Mouse (Mus musculus) retina, postnatal 1 day (tissue): Measurements from ENCODE around the gene Stx11.
"Not testable (repeated sequence)": the region's sequence is repeated elsewhere in the genome, so short reads cannot be mapped to it uniquely, and the experiment has no call there.

Experiments used
- DNase-seq: peaks from one replicate; pipeline ENCODE4 v3.0.0-alpha.2; 2012

Gene Stx11

DNA sequence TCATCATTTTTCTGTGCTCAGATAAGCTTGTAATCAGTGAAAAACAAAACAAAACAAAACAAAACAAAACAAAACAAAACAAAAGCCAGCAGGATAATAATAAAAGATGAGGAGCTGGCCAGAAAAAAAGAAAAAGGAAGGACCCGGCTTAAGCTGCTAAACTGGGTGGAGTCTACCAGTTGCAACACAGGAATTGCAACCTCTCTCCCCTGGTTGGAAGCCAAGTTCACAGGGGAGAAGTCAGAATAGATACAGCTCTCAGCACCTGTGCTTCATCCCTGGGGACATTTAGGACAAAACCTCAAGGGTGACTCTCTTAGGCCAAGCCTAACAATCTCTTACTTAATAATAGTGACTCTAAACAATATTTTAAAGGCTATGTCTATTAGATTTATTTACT, 8.3 kb downstream of the Stx11 start:
- DNase-seq, result no peak

DNA sequence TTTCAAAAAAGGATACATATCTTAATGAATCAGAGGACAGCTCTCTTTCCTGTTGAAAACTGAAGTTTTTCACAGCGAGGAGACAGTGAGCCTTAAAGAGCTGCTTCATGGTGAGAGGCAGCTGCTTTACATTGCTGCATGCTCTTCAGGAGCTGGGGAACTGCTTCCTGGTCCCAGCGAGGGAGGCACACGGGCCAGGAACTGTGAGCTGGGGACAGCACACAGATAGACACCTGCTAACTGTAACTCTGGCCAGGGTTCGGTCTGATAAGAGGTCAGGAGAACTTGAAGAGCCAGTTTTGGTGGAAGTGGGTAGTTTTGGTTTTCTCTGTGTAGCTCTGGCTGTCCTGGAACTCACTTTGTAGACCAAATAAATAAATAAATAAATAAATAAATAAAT, 12.7 kb downstream of the Stx11 start:
- DNase-seq, result not testable (repeated sequence)

DNA sequence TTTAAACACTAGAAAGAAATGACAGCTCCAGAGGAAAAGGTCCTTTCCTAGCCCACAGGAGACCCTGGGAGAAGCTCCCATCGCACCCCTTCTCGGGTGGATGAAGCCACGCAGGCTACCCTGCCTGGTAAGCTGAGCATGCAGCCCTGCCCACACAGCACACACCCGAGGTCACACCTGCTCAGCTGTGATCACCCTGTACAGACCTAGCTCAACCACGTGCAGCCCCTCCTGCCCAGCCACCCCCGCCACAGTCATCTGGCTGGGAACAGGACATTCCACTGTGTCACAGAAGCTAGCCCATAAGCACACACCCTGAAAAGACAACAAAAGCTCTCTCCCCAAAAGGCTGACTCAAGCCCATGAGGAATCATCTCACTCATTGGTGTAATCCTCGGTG, 14.8 kb downstream of the Stx11 start:
- DNase-seq, result no peak

GRCm38 (mm10) chr10:12947606-12948005, 16.5 kb downstream of the Stx11 start:
- no peak for DNase-seq

DNA sequence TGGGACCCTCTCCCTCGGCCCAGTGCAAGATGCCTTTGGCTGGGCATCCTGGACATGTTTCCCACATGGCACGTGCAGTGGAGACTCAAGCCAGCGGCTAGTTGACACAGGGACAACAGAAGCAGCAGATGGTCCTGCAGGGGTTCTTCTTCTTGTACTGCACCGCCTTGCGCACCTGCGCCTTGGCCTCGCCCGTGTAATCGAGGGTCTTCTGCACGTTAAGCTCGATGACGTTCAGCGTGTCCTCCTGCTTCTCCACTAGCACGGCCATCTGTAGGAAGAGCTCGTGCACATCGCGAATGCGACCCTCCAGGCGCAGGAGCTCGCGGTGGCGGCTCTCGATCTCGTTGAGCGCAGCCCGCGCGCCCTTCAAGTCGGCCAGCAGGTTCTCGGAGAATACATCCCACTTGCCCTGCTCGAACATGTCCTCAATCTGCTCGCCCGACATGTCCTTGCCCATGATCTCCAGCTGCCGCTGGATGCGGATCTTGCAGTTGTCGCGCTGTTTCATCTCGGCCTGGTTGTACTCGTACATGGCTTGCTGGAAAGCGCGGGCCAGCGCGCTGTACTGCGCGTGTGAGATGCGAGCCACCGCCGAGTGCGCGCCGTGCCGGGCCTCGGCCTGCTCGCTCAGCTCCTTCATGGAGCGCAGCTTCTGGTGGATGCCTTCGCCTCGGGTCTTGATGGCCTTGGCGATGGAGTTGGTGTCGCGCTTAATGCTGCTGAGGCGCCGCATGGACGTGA, 22.9 kb downstream of the Stx11 start:
- peak; percentile 74 for DNase-seq

DNA sequence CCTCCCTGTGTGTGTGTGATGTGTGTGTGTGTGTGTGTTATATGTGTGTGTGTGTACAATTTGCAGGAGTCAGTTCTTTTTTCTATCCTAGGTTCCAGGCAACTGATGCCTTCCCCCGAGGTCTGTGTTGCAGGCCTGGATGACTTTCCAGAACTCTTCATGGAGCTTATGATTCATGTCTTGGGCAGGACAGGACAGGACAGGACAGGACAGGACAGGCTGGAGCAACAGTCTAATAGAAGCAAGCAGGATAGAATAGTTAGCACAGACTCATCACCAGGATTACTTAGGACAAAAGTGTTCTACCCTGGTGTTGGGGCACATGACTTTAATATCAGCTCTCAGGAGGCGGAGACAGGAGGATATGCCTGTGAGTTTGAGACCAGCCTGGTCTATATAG, 25.3 kb downstream of the Stx11 start:
- DNase-seq, result no peak

- no peak for DNase-seq
Measured at GRCm38 (mm10) chr10:12936079-12936478, 28.0 kb downstream of the Stx11 start.

DNA sequence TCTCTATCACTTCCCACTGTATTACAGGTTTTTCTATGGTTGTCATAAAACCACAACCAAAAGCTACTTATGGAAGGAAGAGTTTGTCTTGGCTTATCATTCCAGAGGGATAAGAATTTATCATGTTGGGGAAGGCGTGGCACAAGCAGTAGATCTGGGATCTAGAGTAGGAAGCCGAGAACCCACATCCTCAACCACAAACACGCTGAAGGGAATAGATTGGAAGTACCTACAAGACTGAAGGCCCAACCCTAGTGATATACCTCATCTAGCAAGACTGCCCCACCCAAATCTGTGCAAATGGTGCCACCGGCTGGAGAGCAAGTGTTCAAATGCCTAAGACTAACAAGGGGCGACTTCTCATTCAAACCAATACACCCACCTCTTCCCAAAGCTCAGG, 28.5 kb downstream of the Stx11 start:
- no peak for DNase-seq

DNA sequence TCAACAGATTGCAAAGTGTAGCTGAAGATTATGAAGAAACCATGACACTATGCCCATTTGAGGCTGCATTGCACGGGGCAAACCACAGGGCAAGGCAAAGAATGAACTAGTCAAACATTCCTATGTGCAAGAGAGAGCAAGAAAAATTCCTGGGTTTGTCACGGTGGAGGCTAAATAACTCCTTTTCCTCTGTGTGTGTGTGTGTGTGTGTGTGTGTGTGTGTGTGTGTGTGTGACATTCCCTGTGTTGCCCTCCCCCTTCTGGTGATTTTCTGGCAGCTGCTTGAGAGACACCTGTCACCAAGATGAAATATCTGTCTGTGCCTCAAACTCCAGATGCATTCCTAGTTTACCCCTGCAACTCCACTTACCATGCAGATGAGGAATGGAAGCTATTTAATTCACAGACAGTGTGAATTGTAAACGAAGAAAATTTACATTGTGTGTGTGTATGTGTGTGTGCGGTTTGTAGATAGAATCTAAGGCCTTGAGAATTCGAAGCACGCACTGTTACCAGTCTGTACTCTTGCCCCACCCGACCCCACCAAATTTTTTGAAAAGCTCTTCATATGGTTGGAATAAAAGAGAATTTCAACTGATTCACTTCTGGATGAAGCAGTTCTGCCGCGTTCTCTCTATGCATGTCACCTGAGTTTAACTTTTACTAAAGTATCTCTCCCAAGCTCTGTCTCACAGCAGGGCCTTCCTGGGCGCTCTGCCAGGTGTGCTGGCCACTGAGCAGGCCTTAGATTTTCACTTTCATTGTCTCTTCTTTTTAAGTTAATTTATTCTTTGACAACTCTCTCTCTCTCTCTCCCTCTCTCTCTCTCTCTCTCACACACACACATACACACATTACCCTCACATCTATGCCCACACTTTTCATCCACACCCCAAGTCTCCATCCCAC, 32.4 kb downstream of the Stx11 start:
- no peak for DNase-seq

- no peak for DNase-seq
Measured at GRCm38 (mm10) chr10:12930351-12930905, 33.7 kb downstream of the Stx11 start.

GRCm38 (mm10) chr10:12929857-12930174, 34.3 kb downstream of the Stx11 start:
- no peak for DNase-seq

DNA sequence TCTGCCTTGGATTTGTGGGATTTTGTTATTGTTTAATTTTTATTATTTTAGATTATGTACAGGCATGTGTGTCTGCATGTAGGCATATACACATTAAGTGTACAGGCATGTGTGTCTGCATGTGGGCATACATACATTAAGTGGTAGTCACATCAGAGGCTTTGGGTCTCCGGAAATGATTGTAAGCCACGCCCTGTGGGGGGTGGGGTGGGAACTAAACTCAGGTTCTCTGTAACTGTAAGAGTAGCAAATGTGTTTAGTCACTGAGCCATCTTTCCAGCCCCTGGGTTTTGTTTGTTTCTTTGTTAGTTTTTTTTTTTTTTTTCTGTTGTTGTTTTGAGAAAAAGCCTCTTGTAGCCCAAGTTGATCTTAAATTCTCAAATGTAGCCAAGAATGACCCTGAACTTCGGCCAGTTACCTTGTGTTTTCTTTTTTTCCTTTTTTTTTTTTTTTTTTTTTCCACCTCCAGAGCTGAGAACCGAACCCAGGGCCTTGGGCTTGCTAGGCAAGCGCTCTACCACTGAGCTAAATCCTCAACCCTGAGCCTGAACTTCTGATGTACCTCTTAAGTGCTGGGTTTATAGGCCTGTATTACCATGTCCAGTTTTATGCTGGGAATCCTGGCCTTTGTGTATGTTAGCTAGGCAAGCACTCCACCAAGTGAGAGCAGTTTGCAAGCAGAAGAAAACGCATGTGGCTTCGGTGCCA, 34.8 kb downstream of the Stx11 start:
- no peak for DNase-seq

GRCm38 (mm10) chr10:12928193-12928592, 35.9 kb downstream of the Stx11 start:
- DNase-seq, result no peak

- peak; percentile 98 for DNase-seq
Measured at GRCm38 (mm10) chr10:12922574-12923353, 41.3 kb downstream of the Stx11 start.

- DNase-seq, result no peak
Measured at GRCm38 (mm10) chr10:12922077-12922573, 42.0 kb downstream of the Stx11 start.

DNA sequence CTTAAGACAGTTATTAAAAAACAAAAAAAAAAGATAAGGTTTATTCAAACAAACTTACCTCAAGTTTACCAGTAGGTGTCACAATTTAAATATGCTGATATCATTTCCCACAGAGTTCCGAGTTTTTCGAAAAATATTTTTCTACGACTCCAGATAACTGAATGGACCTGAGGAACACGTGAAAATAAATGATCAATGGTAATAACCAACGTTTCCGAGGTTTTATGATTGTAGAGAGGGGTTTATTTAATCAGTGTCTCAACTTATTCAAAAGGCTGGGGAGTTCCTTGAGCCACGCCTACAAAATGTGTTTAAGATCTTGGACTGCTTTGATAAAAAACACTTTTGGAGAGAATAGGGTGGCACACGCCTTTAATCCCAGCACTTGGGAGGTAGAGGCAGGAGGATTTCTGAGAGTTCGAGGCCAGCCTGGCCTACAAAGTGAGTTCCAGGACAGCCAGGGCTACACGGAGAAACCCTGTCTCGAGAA, 42.5 kb downstream of the Stx11 start:
- DNase-seq, result peak; percentile 39

GRCm38 (mm10) chr10:12919287-12919686, 44.8 kb downstream of the Stx11 start:
- DNase-seq, result peak; percentile 59

DNA sequence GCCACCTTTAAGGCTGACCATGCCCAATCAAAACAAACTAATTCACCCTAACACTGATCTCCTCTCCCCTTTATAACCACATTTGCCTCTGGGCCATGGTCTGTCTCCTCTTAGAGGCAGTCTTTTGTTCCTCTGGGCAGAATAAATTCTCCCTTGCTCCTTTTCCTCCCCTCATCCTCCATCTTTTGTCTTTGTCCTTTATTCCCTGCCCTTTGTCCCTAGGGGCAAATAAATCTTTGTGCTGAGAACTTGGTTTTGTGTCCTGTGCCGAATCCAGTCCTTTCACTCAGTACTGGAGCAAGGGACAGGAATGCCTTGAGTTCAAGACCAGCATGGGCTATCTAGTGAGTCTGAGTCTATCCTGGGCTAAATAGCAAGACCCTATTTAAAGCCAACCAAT, 46.5 kb downstream of the Stx11 start:
- DNase-seq, result no peak

- no peak for DNase-seq
Measured at GRCm38 (mm10) chr10:12916376-12916775, 47.7 kb downstream of the Stx11 start.

GRCm38 (mm10) chr10:12915826-12916225, 48.3 kb downstream of the Stx11 start:
- DNase-seq, result no peak

- DNase-seq, result no peak
Measured at GRCm38 (mm10) chr10:12914203-12914602, 49.9 kb downstream of the Stx11 start.

DNA sequence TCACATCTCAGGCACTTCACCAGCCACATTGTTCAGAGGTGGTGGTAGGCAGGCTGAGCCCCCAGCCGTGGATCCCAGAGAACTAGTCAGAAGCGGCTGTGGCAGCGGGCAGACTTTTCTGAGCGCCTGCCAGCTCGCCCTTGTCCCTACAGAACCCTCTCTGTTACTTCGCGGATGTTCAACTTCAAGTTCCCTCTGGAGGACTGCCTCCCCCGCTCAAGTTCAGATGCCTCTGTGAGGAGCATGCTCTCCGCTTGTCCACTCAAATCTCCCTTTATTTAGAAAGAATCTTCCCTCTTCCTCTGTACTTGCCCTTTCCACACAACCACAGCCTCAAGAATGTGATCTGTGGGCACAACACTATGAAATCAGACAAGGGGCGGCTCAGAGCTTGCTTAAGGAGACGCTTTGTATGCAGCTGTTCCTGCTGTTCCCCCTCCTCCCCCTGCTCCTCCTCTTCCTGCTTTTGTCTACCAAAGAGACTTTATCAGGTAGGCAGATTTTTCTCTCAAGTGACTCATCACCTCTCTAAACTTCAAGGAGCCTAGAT, 52.0 kb downstream of the Stx11 start:
- DNase-seq, result no peak
